Mouse (Mus musculus) spleen, postnatal 36 days (tissue): Measurements from ENCODE around the gene Slc16a14.

ENCODE experiments used
- DNase-seq, 2 experiments: peaks; one replicate each; pipeline ENCODE4 v3.0.0; 2022; ENCODE audit warnings: low spot score in 2 of 2, mixed read lengths in 1 of 2

Gene Slc16a14

GRCm38 (mm10) chr1:84866706-84867230 lies 68.2 kb downstream of the Slc16a14 start:
- no peak for DNase-seq

GRCm38 (mm10) chr1:84866231-84866630 lies 68.7 kb downstream of the Slc16a14 start:
- no peak for DNase-seq

- DNase-seq: no peak
Measured at GRCm38 (mm10) chr1:84864645-84865044, 70.3 kb downstream of the Slc16a14 start.

- DNase-seq: no peak
Measured at GRCm38 (mm10) chr1:84861255-84861630, 73.7 kb downstream of the Slc16a14 start.

GRCm38 (mm10) chr1:84860360-84861254 lies 74.3 kb downstream of the Slc16a14 start:
- no peak for DNase-seq

- no peak for DNase-seq
Measured at GRCm38 (mm10) chr1:84859597-84859996, 75.3 kb downstream of the Slc16a14 start.
